Mouse (Mus musculus): Measurements from ENCODE around the gene Ubxn11.

- TF ChIP-seq POLR2A (IDR thresholded peaks at IDR 0.05; ENCODE audit: low read depth, low read length) (no peak), CTCF (IDR thresholded peaks at IDR 0.05; ENCODE audit: extremely low read depth, insufficient read depth, insufficient read length, insufficient replicate concordance) (no peak)
These were observed 49.7 kb downstream of the Ubxn11 start for GRCm38 (mm10) chr4:134152112-134152511.

Data from spleen, adult 2 months (tissue).